Mouse (Mus musculus) forebrain, embryonic 15.5 days (tissue): ENCODE data around the gene Prm1. TPM values are rescaled to one million over a fixed set of nuclear protein-coding genes. Genes with fewer than 3 reads are reported as not detected.
"Not testable (repeated sequence)": the region's sequence is repeated elsewhere in the genome, so short reads cannot be mapped to it uniquely, and the experiment has no call there.

Experiments
- ATAC-seq: fragments of 200-750 bp; cut with Nextera tagmentation; replicated peaks from 2 replicates; pipeline ENCODE4 v1.8.0; 2017; ENCODE audit warnings: mild to moderate bottlenecking, moderate TSS enrichment, moderate library complexity
- H3K27ac ChIP-seq: fragments of 300-500 bp; sonication (generic); replicated peaks from 2 replicates; pipeline ENCODE4 v1.5.1; 2015; ENCODE audit warnings: mild to moderate bottlenecking, inconsistent platforms
- H3K27me3 ChIP-seq: fragments of 300-500 bp; sonication (generic); 2 replicates; pipeline ENCODE4 v1.6.1; 2015; ENCODE audit warnings: inconsistent platforms
- H3K36me3 ChIP-seq: fragments of 300-500 bp; sonication (generic); 2 replicates; pipeline ENCODE4 v1.6.1; 2015; ENCODE audit warnings: mild to moderate bottlenecking, inconsistent platforms
- H3K4me1 ChIP-seq: fragments of 300-500 bp; sonication (generic); 2 replicates; pipeline ENCODE4 v1.6.1; 2015; ENCODE audit warnings: inconsistent platforms
- H3K4me2 ChIP-seq: fragments of 300-500 bp; sonication (generic); replicated peaks from 2 replicates; pipeline ENCODE4 v1.6.1; 2015; ENCODE audit warnings: mild to moderate bottlenecking, inconsistent platforms
- H3K4me3 ChIP-seq: fragments of 300-500 bp; sonication (generic); 2 replicates; pipeline ENCODE4 v1.5.1; 2015; ENCODE audit warnings: mild to moderate bottlenecking, inconsistent platforms
- H3K9ac ChIP-seq: fragments of 300-500 bp; sonication (generic); replicated peaks from 2 replicates; pipeline ENCODE4 v1.6.1; 2015; ENCODE audit warnings: mild to moderate bottlenecking, inconsistent platforms
- H3K9me3 ChIP-seq: fragments of 300-500 bp; sonication (generic); 2 replicates; pipeline ENCODE4 v1.6.1; 2016; ENCODE audit warnings: inconsistent platforms
- WGBS: fragments of 180-500 bp; shearing (Covaris S2); methylation state at CpG from one replicate; pipeline ENCODE4 v1.1.7; 2015; ENCODE audit warnings: mixed read lengths; 5-methylcytosine and 5-hydroxymethylcytosine counted together
- polyA plus RNA-seq: library from polyadenylated mRNA; unstranded; fragments of >200 nt; fragmentation: Nextera tagmentation; extraction: Ambion mirVana; gene quantifications from 2 replicates; pipeline ENCODE4 v1.2.1, GENCODE M21; 2015

Gene Prm1
- polyA plus RNA-seq, result not detected in 2 replicates

- H3K9ac ChIP-seq, result no peak within 1 kb of the TSS
- no peak for ATAC-seq
- 86% methylated on average over 10 of the region's 10 CpGs for WGBS
- no peaks in the 10 kb centered on the region for H3K36me3 ChIP-seq
- H3K27me3 ChIP-seq, result no peaks in the 10 kb centered on the region
- no peak within 1 kb of the TSS for H3K4me2 ChIP-seq
- H3K4me3 ChIP-seq, result no peak within 1 kb of the TSS
- H3K4me1 ChIP-seq, result no peaks in the 10 kb centered on the region
- H3K27ac ChIP-seq, result no peak within 1 kb of the TSS
- no peaks in the 10 kb centered on the region for H3K9me3 ChIP-seq
These were observed at the start of gene Prm1 for GRCm38 (mm10) chr16:10805789-10806527. TSS of gene Prm1 (minus strand) at chr16:10805839.

GRCm38 (mm10) chr16:10852216-10852615 is 46.6 kb upstream of the Prm1 start:
- H3K4me1 ChIP-seq, result peaks cover 11% of the 10 kb centered on the region
- not testable (repeated sequence) for H3K9ac ChIP-seq, ATAC-seq, H3K27me3 ChIP-seq, H3K4me2 ChIP-seq, H3K27ac ChIP-seq, H3K4me3 ChIP-seq, H3K9me3 ChIP-seq, H3K36me3 ChIP-seq
- WGBS, result 95% methylated on average over 10 of the region's 10 CpGs

GRCm38 (mm10) chr16:10850905-10851304 is 45.3 kb upstream of the Prm1 start:
- ATAC-seq, result no peak
- Histone ChIP-seq H3K36me3 (no peaks in the 10 kb centered on the region), H3K4me2 (no peak overlapping the region), H3K4me3 (no peak overlapping the region), H3K27me3 (no peaks in the 10 kb centered on the region), H3K4me1 (peaks cover 11% of the 10 kb centered on the region), H3K9ac (no peak overlapping the region), H3K27ac (no peak overlapping the region), H3K9me3 (no peaks in the 10 kb centered on the region)
- 54% methylated on average over 4 of the region's 4 CpGs for whole genome bisulfite sequencing

GRCm38 (mm10) chr16:10849965-10850861 is 44.6 kb upstream of the Prm1 start:
- Histone ChIP-seq H3K4me3 (no peak overlapping the region), H3K36me3 (no peaks in the 10 kb centered on the region), H3K27ac (no peak overlapping the region), H3K4me1 (peaks cover 11% of the 10 kb centered on the region), H3K4me2 (no peak overlapping the region), H3K27me3 (no peaks in the 10 kb centered on the region), H3K9ac (no peak overlapping the region), H3K9me3 (no peaks in the 10 kb centered on the region)
- ATAC-seq, result no peak
- WGBS, result 57% methylated on average over 12 of the region's 12 CpGs

GRCm38 (mm10) chr16:10846503-10846902 is 40.9 kb upstream of the Prm1 start:
- Histone ChIP-seq H3K27ac (no peak overlapping the region), H3K36me3 (no peaks in the 10 kb centered on the region), H3K4me2 (no peak overlapping the region), H3K4me1 (peaks cover 23% of the 10 kb centered on the region), H3K9me3 (no peaks in the 10 kb centered on the region), H3K9ac (no peak overlapping the region), H3K4me3 (no peak overlapping the region), H3K27me3 (no peaks in the 10 kb centered on the region)
- no peak; the same call in 1 of the 2 replicates for ATAC-seq
- WGBS, result 69% methylated on average over 4 of the region's 4 CpGs

- no peak overlapping the region for H3K4me2 ChIP-seq
- no peak for ATAC-seq
- no peaks in the 10 kb centered on the region for H3K9me3 ChIP-seq
- no peaks in the 10 kb centered on the region for H3K36me3 ChIP-seq
- no peaks in the 10 kb centered on the region for H3K27me3 ChIP-seq
- 83% methylated on average over 6 of the region's 6 CpGs for WGBS
- H3K4me1 ChIP-seq, result peaks cover 23% of the 10 kb centered on the region
- H3K27ac ChIP-seq, result no peak overlapping the region
- no peak overlapping the region for H3K4me3 ChIP-seq
- no peak overlapping the region for H3K9ac ChIP-seq
These were observed 40.3 kb upstream of the Prm1 start for GRCm38 (mm10) chr16:10845952-10846351.

- Histone ChIP-seq H3K9ac (no peak overlapping the region), H3K4me2 (peak overlapping the region; percentile 21; the same call in 1 of the 2 replicates)
- ATAC-seq, result no peak
These were observed 38.7 kb upstream of the Prm1 start for GRCm38 (mm10) chr16:10844319-10844670.

GRCm38 (mm10) chr16:10843486-10844318 is 38.1 kb upstream of the Prm1 start:
- 31% methylated on average over 18 of the region's 18 CpGs for WGBS
- H3K4me3 ChIP-seq, result no peak overlapping the region
- no peaks in the 10 kb centered on the region for H3K9me3 ChIP-seq
- H3K4me1 ChIP-seq, result peaks cover 12% of the 10 kb centered on the region
- H3K4me2 ChIP-seq, result peak overlapping the region; percentile 21; the same call in 1 of the 2 replicates
- ATAC-seq, result 0 out of 2 replicates have a peak, but pooled peaks have one; percentile 29
- H3K27me3 ChIP-seq, result no peaks in the 10 kb centered on the region
- no peaks in the 10 kb centered on the region for H3K36me3 ChIP-seq
- H3K9ac ChIP-seq, result no peak overlapping the region
- H3K27ac ChIP-seq, result no peak overlapping the region

More at GRCm38 (mm10) chr16:10844319-10844670, 38.7 kb upstream of the Prm1 start:
- Histone ChIP-seq H3K36me3 (no peaks in the 10 kb centered on the region), H3K27me3 (no peaks in the 10 kb centered on the region), H3K4me1 (peaks cover 12% of the 10 kb centered on the region), H3K4me3 (no peak overlapping the region), H3K9me3 (no peaks in the 10 kb centered on the region), H3K27ac (no peak overlapping the region)
- WGBS, result 70% methylated on average over 6 of the region's 6 CpGs

GRCm38 (mm10) chr16:10842282-10842855 is 36.7 kb upstream of the Prm1 start:
- ATAC-seq, result no peak
- H3K9ac ChIP-seq, result no peak overlapping the region
- no peaks in the 10 kb centered on the region for H3K9me3 ChIP-seq
- no peak overlapping the region for H3K4me3 ChIP-seq
- H3K4me2 ChIP-seq, result no peak overlapping the region
- no peaks in the 10 kb centered on the region for H3K36me3 ChIP-seq
- peaks cover 15% of the 10 kb centered on the region for H3K4me1 ChIP-seq
- no peaks in the 10 kb centered on the region for H3K27me3 ChIP-seq
- WGBS, result 70% methylated on average over 4 of the region's 4 CpGs
- H3K27ac ChIP-seq, result no peak overlapping the region

- Histone ChIP-seq H3K27ac (no peak overlapping the region), H3K4me1 (peaks cover 18% of the 10 kb centered on the region), H3K27me3 (no peaks in the 10 kb centered on the region), H3K4me3 (no peak overlapping the region), H3K9me3 (no peaks in the 10 kb centered on the region), H3K4me2 (no peak overlapping the region), H3K36me3 (no peaks in the 10 kb centered on the region), H3K9ac (no peak overlapping the region)
- no peak for ATAC-seq
- 87% methylated on average over 13 of the region's 14 CpGs for WGBS
These were observed 34.4 kb upstream of the Prm1 start for GRCm38 (mm10) chr16:10840018-10840417.

GRCm38 (mm10) chr16:10838487-10839245 is 33.0 kb upstream of the Prm1 start:
- Histone ChIP-seq H3K9ac (no peak overlapping the region), H3K27me3 (peaks cover 4% of the 10 kb centered on the region; the same call in 1 of the 2 replicates), H3K9me3 (no peaks in the 10 kb centered on the region), H3K4me3 (no peak overlapping the region), H3K4me1 (peaks cover 15% of the 10 kb centered on the region), H3K4me2 (no peak overlapping the region), H3K36me3 (no peaks in the 10 kb centered on the region), H3K27ac (no peak overlapping the region)
- no peak for ATAC-seq
- 43% methylated on average over 10 of the region's 10 CpGs for WGBS
